Mouse (Mus musculus) liver, embryonic 11.5 days (tissue): ENCODE results near the gene Sp3. TPM values are rescaled to one million over a fixed set of nuclear protein-coding genes. Genes with fewer than 3 reads are reported as not detected.
"Not testable (repeated sequence)": the region's sequence is repeated elsewhere in the genome, so short reads cannot be mapped to it uniquely, and the experiment has no call there.

Experiments
- ATAC-seq: fragments of 200-750 bp; cut with Nextera tagmentation; replicated peaks from 2 replicates; pipeline ENCODE4 v1.8.0; 2017; ENCODE audit warnings: moderate number of reproducible peaks, mild to moderate bottlenecking, moderate TSS enrichment, moderate library complexity; ENCODE audit not compliant: low FRiP score
- DNase-seq: peaks from one replicate; pipeline ENCODE4 v3.0.0-alpha.2; 2017; ENCODE audit warnings: low spot score
- H3K27ac ChIP-seq: fragments of 300-500 bp; sonication (generic); 2 replicates; pipeline ENCODE4 v1.5.1; 2014; ENCODE audit warnings: mild to moderate bottlenecking, low read depth, low read length, control low read depth
- H3K27me3 ChIP-seq: fragments of 300-500 bp; sonication (generic); replicated peaks from 2 replicates; pipeline ENCODE4 v1.6.1; 2014; ENCODE audit warnings: low read length, mixed read lengths; ENCODE audit not compliant: control insufficient read depth, insufficient read depth
- H3K36me3 ChIP-seq: fragments of 300-500 bp; sonication (generic); 2 replicates; pipeline ENCODE4 v1.6.1; 2014; ENCODE audit warnings: mild to moderate bottlenecking, low read length, moderate library complexity, mixed read lengths; ENCODE audit not compliant: control insufficient read depth, insufficient read depth
- H3K4me1 ChIP-seq: fragments of 300-500 bp; sonication (generic); replicated peaks from 2 replicates; pipeline ENCODE4 v1.6.1; 2014; ENCODE audit warnings: low read length, mixed read lengths; ENCODE audit not compliant: control insufficient read depth, insufficient read depth
- H3K4me2 ChIP-seq: fragments of 300-500 bp; sonication (generic); 2 replicates; pipeline ENCODE4 v1.6.1; 2014; ENCODE audit warnings: mild to moderate bottlenecking, control low read depth, moderate library complexity
- H3K4me3 ChIP-seq: fragments of 300-500 bp; sonication (generic); 2 replicates; pipeline ENCODE4 v1.5.1; 2014; ENCODE audit warnings: low read depth, low read length, control low read depth
- H3K9ac ChIP-seq: fragments of 300-500 bp; sonication (generic); 2 replicates; pipeline ENCODE4 v1.6.1; 2014; ENCODE audit warnings: low read depth, low read length, control low read depth
- H3K9me3 ChIP-seq: fragments of 300-500 bp; sonication (generic); 2 replicates; pipeline ENCODE4 v1.6.1; 2016; ENCODE audit warnings: low read length, inconsistent platforms, mixed read lengths; ENCODE audit not compliant: control insufficient read depth
- WGBS: fragments of 180-500 bp; shearing (Covaris S2); extraction: QIAGEN DNeasy Blood & Tissue Kit; methylation state at CpG from one replicate; pipeline ENCODE4 v1.1.7; 2014; 5-methylcytosine and 5-hydroxymethylcytosine counted together
- microRNA-seq: library from miRNA; unstranded; fragments of <30 nt; microRNA quantifications from one replicate; pipeline ENCODE4, GENCODE M21; 2017; ENCODE audit warnings: borderline number of aligned reads
- polyA plus RNA-seq: library from polyadenylated mRNA; unstranded; fragments of >200 nt; fragmentation: Nextera tagmentation; extraction: Ambion mirVana; gene quantifications from 2 replicates; pipeline ENCODE4 v1.2.1, GENCODE M21; 2014

The Sp3 gene
- polyA plus RNA-seq, 1 experiment from 2014 or later, result 49.6 TPM

DNA sequence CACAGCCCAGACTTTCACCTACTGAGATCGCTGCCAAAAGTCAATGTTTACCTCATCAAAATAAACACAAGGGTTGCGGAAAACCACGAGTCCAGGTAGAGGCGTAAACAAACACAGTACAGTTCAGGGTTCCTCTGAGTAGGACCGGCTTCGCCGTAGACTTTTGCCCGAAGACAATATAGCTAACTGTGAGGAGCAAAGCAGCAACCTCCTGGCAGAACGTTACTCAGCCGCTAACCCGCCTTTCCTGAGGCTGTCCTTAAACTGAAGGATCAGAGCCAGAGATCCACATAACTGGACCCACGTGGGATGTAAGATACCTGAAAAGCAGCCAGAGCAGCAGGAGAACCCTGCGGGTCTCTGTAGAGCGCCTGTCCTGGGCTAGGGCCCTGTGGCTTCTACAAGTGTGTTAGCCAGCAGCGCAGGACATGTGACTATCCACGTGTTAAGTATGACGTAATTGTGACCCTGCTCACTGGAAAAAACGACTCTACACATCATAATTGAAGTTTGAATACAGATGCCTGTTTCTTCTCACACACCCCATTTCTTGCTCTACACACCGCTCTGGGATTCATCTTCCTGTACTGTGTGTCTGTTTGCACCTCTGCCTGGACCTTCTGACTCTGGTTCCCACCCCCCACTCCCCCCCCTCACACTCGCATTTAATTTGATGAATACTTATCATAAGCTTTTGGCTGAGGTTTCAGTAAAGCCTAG, 71.9 kb downstream of the Sp3 start:
- no peaks in the 10 kb centered on the region for H3K36me3 ChIP-seq
- H3K4me2 ChIP-seq, result no peak overlapping the region
- H3K27ac ChIP-seq, result no peak overlapping the region; the same call in 1 of the 2 replicates
- H3K9me3 ChIP-seq, result no peaks in the 10 kb centered on the region
- DNase-seq, result no peak
- no peaks in the 10 kb centered on the region for H3K27me3 ChIP-seq
- no peak overlapping the region for H3K9ac ChIP-seq
- ATAC-seq, result no peak; the same call in 1 of the 2 replicates
- no peaks in the 10 kb centered on the region for H3K4me1 ChIP-seq
- 75% methylated on average over 20 of the region's 20 CpGs for WGBS
- H3K4me3 ChIP-seq, result no peak overlapping the region

DNA sequence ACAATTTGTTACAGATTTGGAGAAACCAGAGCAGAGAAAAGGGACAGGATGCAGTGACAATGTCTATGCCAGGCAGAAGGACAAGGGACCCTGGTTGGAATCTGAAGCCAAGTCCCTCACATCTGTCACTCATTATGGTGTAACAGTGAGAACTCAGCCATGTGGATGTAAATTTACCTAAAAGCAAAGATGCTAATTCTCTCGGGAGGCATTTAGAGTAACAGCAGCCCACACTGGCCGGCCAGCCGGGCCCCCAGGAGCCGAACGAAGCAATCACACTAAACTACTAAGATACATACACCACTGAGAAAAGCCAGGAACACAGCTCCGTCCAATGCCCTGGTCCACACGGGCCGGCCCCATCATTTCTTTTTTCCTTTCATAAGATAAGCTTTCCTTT, 73.5 kb downstream of the Sp3 start:
- Histone ChIP-seq H3K9ac (no peak overlapping the region), H3K27me3 (no peaks in the 10 kb centered on the region), H3K9me3 (no peaks in the 10 kb centered on the region), H3K4me2 (no peak overlapping the region), H3K4me1 (no peaks in the 10 kb centered on the region), H3K36me3 (no peaks in the 10 kb centered on the region), H3K4me3 (no peak overlapping the region), H3K27ac (no peak overlapping the region)
- DNase-seq, result no peak
- ATAC-seq, result no peak
- WGBS, result 73% methylated on average over 8 of the region's 8 CpGs

DNA sequence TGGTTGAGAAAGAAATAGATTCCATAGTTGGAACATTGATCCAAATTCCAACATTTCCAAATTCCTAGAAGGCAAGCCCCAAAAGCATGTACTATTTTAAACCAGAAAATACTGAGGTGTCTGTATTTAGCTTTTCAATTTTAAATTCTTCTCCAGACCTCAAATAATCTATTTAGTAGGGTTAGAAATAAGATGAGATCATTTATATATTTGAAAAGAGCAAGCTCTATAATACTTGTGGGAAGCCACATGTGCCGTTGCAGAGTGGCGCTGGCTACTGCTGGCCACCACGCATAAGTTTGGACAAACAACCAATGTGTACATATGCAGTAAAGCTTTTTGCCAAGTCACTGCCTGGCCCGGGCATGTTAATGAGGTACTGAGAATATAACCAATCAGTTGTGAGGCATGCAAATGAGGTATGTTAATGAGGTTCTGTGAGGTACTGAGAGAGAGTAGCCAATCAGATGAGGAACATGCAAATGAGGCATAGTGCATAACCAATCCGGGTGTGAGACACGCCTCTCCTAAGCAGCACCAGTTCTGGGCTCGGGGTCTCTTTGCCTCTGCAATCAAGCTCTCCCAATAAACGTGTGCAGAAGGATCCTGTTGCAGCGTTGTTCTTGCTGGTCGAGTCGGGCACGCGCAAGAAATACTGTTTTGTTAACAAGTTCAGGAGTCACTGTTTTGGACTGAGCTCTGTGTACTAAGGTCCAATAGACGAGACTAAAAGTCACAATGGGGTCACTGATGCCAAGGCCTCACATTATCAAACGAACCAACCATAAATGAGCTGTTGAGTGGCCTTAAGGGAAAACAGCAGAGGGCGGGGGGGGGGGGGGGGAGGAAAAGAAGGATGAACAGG, 77.2 kb downstream of the Sp3 start:
- 87% methylated on average over 16 of the region's 16 CpGs for WGBS

DNA sequence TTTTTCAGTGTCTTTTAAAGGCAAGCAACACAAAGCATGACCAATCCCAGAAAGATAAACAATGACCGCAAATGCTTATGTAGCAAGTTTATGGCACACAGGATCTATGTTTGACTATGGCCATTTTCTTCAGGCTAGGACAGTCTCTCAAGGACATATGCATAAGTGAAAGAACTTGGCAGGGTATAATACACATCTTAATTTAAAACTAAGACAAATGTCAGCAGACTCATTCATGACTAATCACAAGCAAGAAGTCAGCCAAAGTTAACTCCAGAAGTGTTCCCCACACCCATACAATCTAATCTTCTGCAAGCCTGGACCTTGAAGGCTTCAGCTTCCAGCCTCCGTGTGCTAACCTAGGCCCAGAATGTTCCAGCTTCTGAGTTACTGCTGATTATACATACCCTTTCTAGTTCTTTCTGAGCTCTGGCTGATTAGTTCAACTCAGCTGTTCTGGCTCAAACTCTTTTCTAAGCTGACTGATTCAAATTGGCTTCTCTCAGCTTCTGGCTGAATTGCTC, 81.4 kb downstream of the Sp3 start:
- Histone ChIP-seq H3K27me3 (no peaks in the 10 kb centered on the region), H3K9me3 (no peaks in the 10 kb centered on the region), H3K4me1 (no peaks in the 10 kb centered on the region), H3K27ac (no peak overlapping the region), H3K4me3 (no peak overlapping the region), H3K36me3 (no peaks in the 10 kb centered on the region), H3K4me2 (no peak overlapping the region), H3K9ac (no peak overlapping the region)
- no peak for DNase-seq
- WGBS, result 88% methylated on average over 2 of the region's 2 CpGs
- no peak for ATAC-seq

More for the DNA sequence above, 77.2 kb downstream of the Sp3 start:
- ATAC-seq, H3K36me3 ChIP-seq, H3K9ac ChIP-seq, H3K4me1 ChIP-seq, H3K4me3 ChIP-seq, DNase-seq, H3K4me2 ChIP-seq, H3K9me3 ChIP-seq, H3K27me3 ChIP-seq, H3K27ac ChIP-seq: not testable (repeated sequence)

DNA sequence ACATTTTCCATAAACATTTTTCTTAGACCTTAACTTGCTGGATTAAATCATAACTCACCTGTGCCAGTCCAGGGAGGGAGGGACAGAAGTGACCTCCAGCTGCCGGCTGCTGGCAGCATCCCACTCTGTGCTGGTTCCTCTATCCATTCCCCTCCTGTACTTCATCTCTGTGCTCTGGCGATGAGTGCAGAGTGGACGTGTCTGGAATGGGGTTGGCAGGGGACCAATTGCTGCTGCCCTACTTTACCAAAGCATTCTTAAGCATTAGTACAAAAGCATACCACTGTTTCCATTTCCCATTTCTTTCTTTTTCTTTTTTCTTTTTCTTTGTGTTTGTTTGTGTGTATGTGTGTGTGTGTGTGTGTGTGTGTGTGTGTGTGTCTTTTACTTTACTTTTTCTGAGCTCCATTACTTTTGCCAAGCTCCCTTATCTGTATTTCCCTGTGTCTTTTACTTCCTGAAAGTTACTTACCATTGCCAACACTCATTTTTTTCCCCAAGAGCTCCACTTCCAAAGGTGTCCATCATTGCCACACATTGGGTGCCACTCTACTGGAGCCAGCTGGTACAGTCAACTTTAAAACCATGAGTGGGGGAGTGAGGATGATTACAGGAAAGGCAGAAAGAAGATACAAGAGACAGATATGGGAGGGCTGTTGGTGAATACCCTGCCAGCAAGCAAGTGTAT, 82.0 kb downstream of the Sp3 start:
- H3K4me2 ChIP-seq, result no peak overlapping the region
- H3K9ac ChIP-seq, result no peak overlapping the region
- H3K9me3 ChIP-seq, result no peaks in the 10 kb centered on the region
- H3K36me3 ChIP-seq, result no peaks in the 10 kb centered on the region
- H3K4me1 ChIP-seq, result no peaks in the 10 kb centered on the region
- H3K27ac ChIP-seq, result no peak overlapping the region
- DNase-seq, result no peak
- no peaks in the 10 kb centered on the region for H3K27me3 ChIP-seq
- 81% methylated on average over 3 of the region's 3 CpGs for WGBS
- H3K4me3 ChIP-seq, result no peak overlapping the region
- ATAC-seq, result no peak

DNA sequence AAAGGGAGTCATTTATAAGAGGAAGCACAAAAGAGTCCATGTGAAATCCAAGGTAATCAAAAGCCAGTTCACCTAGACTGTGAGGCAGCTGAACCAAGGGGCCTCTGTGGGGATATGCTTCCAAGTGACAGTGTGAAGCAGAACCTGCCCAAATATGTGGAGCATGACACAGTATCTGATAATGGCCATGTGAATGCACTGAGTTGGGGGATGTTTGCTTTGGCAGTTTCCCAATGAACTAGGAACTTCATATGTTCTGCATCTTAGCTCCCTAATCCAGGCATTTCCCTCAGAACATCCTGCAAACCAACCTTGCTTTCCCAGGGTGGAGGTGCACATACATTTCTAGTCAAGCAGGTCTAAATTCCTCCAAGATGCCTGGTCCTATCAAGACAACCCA, 90.4 kb downstream of the Sp3 start:
- Histone ChIP-seq H3K27ac (no peak overlapping the region), H3K4me3 (no peak overlapping the region), H3K4me2 (no peak overlapping the region), H3K27me3 (no peaks in the 10 kb centered on the region), H3K9me3 (no peaks in the 10 kb centered on the region), H3K9ac (no peak overlapping the region), H3K4me1 (no peaks in the 10 kb centered on the region), H3K36me3 (no peaks in the 10 kb centered on the region)
- DNase-seq (no peak), ATAC-seq (no peak)

Small RNA genes lying within 50 kb of the gene (microRNA-seq; reads per million reads assigned to microRNA genes)
- not detected for gene Gm25960

Other genes with a start within 250 kb of the Sp3 start
- not detected in 2 replicates for gene Gm11084, start 6.3 kb upstream of the Sp3 start, polyA plus RNA-seq
- 109 and 116 TPM in 2 replicates for gene Ola1, start 238.5 kb upstream of the Sp3 start, polyA plus RNA-seq